Mouse (Mus musculus): ENCODE measurements around the gene Acot7.
A peak's percentile ranks its signal among the peaks of the same experiment; 100 is the strongest.

Acot7 gene

DNA sequence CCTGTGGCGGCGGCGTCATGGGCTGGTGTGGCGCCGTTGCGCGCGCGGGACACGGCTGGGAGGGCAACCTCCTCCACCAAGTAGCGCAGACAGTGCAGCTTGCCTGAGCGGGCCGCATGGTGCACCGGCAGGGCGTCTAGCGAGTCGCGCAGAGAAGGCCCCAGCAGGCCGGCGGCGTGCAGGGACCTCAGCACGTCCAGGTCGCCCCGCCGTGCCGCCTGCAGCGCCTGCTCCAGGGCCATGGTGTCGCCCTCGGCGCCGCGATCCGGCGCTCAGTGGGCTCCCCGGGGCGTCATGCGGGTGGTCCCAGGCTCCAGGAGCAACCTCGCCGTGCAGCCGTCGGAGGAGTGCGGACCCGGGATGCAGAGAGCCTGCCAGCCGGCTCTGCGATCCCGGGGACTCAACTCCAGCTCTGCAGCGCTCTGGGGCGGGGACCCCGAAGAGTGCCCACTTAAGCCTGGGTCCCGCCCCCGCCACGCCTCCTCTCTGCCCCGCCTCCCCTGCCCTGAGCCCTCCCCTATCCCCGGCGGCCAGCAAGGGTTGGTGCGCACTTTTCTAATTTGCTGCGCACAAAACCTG, 25.9 kb upstream of the Acot7 start, which contains the start of gene Espn:
Espn (minus strand) TSS at position 406 of the 579 bp plus-strand sequence.
- DNase-seq, result peak; percentile 48

DNA sequence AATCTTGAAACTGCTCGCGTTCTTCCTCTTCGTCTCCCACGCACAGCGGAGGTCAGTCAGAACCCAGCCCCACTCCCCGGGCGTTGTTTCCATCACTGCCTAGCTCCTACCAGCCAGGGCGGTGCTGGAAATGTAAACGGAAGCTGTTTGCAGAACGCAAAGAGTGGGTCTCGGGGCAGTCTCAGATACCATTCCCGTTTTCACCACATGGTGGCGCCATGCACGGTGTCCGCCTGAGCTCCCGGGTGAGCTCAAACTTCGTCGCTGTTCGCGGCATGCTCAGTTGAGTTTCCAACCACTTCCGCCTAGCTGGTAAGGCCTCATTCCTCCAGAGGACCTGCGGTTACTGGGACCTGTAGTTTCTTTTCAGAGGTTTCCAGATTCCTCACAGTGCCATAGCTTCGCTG, 24.2 kb upstream of the Acot7 start:
- peak; percentile 85 for DNase-seq

DNA sequence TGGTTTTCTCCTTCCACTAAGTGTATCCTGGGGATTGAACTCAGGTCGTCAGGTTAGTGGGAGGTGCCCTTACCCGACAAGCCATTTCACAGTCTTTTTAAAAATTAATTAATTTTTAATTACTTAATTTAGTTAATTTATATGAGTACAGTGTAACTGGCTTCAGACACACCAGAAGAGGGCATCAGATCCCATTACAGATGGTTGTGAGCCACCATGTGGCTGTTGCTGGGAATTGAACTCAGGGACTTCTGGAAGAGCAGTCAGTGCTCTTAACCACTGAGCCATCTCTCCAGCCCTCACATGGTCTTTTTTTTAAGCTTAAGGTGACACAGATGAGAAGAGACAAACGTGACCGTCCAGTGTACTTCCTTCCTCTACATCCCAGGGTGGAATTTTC, 22.9 kb upstream of the Acot7 start:
- no peak for DNase-seq

DNA sequence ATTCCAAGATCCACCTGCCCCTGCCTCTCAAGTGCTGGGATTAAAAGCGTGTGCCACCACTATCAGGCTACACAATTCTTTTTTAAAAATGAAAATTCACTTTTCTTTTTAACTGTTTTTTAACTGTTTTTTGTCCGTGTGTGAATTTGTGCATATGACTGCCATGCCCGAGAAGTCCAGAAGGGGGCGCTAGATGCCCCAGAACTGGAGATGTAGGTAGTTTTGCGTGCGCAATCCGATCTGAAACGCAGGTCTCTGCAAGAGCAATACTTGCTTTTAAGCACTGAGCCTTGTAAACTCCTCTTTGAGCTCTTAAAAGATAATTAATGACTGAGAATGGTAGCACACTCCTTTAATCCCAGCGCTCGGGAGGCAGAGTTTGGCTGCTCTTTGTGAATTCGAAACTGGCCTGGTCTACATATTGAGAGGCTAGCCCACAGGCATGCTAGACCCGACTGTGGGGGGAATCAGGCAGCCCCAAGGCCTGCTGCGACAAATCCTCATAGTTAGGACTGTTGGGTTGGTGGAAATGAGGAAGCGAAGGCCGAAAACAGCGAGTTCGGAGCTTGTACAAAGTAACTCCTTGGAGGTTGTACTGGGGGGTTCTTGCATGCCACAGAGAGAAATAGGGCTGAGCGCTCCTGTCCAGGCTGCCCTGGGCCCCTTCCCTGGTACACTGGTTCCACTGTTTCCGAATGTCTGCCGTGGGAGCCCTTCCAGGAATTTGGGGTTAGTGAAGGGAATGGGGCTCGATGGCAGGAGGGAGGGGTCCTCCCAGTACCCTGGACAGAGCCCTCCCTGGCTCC, 20.0 kb upstream of the Acot7 start:
- peak; percentile 71 for DNase-seq

DNA sequence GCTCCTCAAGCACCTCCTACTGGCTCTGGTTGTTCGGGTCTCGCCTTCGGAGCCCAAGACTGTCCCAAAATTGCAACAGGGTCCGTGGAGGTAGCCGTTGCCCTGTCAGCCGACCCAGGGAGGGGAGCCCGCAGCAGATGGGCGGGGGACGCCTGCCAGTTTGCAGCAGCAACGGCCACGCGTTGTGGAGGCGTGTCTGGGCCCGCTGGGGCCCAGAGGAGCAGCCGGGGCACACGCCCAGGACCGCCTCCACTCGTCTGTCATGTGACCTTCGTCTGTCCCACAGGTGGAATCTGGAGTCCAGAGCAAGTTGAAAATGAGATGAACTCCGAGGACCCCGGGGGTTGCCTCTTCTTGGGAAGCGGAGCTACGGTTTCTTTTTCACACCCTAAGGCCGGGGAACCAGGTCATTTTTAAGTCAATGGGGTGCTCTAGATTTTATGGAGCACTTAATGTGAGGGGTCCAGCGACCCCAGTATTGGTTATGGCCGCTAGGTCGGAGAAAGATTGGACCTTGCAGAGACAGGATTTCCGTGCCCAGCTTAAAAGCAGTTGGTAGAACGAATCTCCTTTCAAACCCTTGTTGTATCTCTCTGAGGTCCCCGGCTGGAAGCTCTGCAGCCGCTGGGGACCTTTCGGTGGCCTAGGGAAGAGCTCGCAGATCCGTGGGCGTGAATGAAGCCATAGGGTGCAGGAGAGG, 19.2 kb upstream of the Acot7 start, which contains the start of gene Hes2:
Hes2 (plus strand) TSS at position 283 of the 700 bp plus-strand sequence.
- peak; percentile 58 for DNase-seq

DNA sequence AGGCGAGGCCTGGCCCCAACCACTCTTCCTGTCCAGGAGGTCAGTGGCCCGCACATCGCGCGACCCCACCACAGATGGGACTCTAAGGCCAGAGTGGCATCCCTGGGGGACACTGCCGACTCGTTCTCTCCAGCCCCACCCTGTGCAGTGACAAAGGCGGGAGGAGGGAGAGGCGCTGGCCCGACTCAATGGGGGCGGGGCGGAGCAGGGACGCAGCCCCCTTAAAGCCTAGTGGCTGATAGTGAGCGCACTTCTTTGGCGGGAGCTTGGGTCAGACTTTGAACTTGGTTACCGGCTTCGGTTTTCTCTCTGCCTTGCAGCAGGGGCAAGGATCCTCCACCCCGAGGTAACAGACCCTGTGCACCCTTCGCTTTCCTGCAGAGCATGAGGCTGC, 18.7 kb upstream of the Acot7 start:
- DNase-seq, result no peak

DNA sequence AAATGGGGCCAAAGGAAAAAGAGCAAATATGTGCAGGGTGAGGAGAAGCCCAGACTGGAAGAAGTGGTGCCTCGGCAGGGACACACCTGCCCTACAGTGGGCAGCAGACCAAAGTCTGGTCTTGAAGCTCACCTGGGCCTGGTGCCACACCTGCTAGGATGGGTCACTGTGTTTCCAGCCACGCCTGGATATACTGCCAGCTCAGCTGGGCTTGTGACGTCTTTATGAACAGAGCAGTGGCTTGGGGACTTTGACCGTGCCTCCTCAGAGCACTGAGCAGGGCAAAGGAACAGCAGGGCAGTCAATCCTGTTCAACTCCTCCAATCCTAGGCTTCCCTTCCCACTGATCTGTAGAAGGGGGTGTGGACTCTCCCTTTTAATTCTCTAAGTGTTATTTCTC, 17.2 kb upstream of the Acot7 start:
- peak; percentile 88 for DNase-seq

DNA sequence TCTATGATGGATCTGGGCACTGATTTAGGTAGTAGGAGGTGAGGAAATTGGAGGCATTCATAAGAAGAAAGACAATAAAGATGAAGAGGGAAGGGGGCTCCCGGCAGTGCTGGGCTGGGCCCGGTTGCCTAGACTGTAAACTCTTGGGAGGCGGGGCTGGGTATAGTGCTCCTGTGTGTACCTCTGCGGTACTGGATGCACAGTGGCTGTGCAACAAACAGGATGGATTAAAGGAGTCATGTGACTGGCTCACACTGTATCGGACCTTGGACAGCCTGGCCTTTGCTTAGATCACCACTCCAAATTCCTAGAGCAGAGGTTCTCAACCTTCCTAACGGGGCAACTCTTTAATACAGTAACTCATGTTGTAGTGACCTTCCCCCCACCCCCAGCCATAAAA, 16.3 kb upstream of the Acot7 start:
- peak; percentile 79 for DNase-seq

DNA sequence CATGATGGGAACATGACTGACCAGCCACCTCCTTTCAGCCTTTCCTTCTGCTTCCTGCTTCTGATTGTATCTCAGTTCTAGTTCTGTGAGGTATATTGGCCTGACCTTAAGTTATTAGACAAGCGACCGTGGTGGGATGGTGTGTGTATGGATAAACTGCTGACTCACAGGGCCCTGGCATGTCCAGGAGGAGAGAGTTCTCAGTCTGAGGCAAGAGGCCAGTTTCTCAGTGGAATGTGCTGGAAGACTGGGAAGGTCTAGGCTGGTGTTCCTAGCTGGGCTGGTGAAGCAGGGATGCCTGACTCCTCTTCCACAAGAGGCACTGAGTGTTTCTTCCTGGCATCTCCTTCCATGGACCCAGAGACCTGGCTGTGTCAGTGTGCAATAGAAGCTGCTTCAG, 15.2 kb upstream of the Acot7 start:
- DNase-seq, result no peak

DNA sequence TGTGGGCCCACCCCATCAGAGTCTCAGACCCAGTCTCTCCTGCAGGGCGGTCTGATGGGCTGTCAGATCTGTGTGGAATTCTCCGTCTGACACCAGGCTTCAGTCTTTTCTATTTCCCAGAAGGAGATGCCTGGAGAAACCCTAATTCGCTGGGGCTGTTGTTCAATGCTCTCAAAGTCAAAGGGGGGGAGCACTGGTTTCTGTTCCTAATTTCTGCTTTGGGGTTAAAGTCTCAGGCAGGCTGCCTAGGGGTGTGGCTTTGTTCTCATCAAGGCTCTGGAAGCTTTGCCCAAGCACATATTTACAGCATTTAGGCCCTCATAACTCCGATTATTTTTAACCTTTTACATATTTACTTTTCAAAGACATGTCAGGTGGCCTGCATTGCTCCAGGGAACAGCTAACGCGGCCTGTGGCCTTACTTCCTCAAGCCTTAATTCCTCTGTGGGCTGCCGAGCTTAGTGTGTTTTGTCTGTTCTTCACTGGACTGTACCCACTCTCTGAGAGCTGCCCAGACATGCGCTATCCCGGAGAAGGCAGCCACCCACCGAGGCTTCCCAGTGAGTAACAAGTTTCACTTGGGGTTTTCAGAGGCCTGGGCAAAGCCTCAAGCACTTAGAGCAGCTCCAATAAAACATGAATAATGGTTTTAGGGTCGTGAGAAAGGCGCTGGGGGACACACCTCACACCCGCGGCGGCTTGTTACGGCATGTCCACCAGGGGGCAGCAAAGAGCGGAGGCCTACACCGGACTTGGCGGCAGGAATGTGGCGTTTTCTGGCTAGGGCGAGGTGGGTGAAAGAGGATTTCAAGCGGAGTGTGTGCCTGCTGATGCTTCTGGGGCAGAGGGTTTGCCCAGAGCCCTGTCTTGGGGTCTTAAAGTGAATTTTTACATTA, 12.7 kb upstream of the Acot7 start:
- peak; percentile 67 for DNase-seq

DNA sequence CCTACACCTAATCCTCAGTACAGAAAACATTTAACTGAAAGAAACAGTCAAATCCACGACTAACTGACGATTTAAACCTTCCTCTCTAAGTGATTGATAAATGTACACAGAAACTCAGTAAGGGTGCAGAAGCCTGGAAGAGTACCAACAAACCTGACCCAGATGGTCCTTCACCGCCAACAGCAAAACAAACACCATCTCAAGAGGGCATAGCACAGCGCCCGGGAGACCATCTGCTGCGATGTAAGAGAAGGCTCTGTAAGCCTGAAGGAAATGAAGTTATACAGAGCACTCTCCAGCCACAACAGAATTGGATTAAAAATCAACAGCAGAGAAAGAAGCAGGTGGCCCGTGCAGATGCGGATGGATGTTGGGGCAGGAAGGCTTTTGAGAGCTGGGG, 9.9 kb upstream of the Acot7 start:
- DNase-seq, result no peak

DNA sequence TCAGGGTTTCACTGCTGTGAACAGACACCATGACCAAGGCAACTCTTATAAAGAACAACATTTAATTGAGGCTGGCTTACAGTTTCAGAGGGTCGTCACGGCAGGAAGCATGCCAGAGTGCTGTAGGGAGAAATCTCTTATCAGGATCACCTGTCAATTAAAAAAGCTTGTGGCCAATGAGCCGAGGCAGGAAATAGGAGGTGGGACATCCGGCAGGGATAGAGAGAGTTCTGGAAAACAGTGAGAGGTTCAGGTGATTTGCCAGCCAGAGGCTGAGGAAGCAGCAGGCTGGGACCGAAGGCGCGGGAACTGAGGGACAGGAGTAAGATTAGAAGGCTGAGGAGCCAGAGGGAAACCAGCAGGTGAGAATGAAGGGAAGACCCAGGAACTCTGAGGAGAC, 8.8 kb upstream of the Acot7 start:
- DNase-seq, result no peak

DNA sequence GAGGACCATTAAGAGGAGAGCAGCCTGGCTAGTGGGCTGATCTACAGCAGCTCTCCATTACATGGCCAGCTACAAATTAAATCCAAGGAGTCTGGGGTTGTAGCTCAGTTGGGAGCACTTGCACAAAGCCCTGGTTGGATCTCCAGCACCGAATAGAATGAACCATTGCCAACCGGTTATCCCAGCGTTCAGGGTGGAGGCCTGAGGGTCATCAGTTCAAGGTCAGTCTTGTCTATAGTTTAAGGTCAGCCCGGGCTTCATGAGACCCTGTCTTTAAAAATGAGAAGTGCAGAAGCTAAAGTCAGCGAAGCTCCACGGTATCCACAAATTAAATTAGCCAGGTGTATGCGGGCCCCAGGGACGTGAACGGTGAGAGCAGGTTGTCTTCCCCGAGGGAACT, 7.6 kb upstream of the Acot7 start:
- DNase-seq, result no peak

DNA sequence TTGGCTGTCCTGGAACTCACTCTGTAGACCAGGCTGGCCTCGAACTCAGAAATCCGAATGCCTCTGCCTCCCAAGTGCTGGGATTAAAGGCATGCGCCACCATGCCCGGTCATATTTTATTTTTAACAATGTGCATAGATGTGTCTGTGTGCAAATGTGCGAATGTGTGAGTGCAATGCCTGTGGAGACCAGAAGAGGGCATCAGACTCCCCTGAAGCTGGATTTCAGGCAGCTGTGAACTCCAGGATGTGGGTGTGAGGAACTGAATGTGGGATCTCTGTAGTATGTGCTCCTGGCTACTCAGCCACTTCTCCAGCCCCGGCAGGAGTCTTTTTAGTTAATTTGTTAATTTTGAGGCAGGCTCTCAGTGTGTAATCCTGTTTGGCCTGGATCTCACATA, 6.4 kb upstream of the Acot7 start:
- no peak for DNase-seq

DNA sequence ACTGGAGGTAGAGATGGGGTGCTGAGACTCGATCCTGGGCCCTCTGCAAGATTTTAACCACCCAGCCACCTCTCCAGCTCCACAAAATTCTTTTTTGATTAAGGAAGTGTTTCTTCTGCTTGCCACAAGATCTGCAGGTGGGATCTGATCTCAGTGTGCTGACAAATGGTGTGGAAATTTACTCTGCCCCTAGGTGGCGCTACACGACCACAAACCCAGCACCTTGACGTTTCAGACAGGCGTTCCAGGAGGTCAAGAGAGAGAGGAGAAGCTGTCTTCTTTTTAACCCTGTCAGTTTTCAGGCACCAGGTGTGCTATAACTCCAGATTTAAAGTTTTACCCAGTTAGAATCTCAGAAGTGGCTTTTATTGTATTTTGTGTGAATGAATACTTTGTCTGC, 4.9 kb upstream of the Acot7 start:
- peak; percentile 90 for DNase-seq

DNA sequence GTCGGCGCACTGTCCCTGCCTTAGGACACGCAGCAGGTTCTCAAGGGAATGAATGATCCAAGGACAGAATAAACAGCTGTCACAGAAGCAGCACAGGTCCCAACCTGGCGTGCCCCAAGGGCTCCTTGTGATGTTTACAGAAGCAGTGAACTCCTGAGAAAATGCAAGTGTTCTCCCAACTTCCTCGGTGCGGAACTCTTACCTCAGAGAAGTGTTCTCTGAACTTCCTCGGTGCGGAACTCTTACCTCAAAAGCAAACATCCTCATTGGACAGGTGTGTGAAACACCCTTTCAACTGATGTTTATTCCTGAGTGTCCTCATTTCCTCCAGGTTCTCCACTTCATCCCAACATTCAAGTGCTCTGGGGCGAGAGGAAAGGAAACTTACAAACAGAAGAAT, 4.0 kb upstream of the Acot7 start:
- no peak for DNase-seq

DNA sequence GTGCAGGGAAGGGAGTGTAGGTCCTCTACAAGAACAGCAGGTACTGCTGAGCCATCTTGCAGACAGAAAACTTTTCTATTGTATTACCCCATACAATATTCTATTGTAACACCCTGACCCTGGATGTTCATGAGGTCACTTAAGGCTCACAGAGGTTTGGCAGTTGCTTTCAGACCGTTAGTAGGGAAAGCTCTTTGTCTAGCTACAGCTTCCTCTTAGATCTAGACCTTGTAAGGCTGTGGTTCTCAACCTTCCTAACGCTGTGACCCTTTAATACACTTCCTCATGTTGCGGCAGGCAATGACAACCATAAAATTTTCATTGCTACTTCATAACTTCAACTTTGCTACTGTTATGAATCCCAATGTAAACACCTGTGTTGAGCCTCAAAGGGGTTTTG, 1.3 kb upstream of the Acot7 start:
- no peak for DNase-seq

DNA sequence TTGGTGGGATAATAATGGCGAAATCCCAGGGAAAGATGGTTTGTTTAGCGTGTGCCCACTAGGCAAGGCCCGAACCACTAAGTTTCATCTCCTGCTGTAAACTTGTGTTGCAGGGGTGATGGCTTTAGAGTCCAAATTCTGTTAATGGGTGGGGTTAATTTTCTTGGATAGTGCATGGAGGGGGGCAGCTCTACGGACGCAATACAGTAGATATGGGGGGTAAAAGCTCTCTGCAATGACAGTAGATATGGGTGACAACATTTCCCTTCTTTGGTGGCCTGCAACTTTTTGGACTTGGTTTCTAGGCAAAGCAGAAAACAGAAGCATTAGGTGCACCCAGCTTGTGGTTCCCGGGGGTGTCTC, 779 bp upstream of the Acot7 start:
- no peak for DNase-seq

DNA sequence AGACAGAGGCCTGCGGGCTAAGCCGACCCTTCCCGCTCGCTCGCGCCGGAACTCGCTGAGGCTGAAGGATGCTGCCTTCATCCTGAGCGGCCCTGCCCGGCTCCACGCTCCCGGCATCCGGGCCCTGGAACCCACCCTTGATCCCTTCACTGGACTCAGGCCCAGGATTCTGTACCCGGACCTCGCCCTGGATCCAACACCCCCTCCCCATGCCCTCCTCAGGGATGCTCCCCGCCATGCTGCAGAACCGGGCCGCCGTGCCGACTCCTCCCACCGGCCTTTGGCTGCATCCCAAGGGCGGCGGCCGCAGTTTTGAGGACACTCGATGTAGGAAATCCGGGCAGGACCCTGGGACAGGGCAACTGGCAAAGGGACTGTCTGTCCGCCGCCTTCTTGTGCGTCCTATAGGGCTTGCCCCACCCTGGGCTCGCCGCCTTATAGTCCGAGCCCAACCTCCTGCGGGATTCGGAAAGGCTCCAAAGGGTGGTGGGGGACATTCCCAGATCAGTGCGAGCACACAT, 470 bp downstream of the Acot7 start:
- DNase-seq, result peak; percentile 45

DNA sequence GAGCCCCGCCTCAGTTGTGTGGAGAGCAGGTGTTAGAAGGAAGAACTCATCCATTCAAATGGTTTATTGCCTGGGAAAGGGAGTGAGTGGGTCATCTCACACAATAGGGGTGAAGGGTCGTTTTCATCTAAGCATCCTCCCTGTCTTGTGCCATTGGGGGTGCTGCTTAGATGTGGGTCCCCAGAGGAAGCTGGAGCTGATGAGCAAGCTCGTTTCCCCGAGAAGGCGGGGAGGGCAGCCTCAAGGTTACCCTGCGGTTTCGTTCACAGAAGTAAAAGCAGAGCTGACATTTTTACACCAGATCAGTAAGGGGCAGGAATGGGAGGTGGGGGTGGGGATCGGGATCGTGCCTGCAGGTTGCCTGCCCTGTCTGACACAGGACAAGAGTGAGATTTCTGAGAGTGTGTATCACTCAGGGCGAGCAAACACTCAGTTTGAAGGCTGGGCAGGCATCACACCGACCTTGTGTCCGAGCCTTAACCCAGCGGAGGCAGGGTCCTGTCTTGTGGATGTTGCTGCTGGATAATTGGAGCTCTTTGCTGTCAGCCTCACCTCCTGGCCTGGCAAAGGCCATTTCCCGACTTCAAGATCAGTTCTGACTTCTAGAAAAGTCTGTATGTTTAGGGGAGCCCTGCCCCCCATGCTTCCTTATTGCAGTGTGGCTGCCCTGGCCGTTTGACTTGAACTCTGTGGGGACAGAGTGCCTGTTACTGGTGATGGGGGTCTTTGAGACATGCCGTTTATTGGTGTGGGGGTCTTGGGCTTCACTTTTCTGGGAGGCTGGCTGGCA, 1.2 kb downstream of the Acot7 start:
- DNase-seq, result no peak

DNA sequence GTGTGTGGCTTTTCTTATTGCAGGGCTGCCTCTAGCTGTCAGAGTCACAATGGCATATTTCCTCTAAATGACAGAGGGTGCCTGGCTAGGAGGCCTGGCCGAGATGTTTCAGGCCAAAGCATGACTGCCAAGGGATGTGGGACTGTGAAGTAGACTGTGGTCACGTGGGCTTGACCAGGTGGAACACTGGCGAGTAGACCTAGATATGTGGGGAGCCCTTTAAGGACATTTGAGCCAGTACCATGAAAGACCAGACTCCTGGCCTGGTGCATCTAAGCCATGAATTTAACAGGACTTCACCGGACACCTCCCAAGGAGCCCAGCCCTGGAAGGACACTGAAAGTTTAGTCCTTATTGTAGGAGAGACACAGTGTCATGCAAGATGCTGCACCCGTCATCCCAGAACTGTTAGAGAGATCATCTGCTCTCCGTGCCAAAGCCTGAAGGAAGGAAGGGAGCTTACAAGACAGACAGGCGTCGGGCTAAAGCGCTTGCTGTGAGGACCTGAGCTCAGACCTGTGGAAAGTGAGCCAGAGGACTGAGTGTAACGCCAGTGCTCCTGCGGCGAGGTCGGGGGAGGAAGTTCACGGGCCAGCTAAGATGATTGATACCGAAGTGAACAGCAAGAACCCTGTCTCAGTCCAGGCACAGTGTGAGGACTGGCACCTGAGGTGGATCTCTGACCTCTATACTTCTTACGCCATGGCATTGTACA, 2.2 kb downstream of the Acot7 start:
- DNase-seq, result no peak

Data from kidney, adult 9 months (tissue).